Mouse (Mus musculus): ENCODE measurements around the gene Gm42674.

DNA sequence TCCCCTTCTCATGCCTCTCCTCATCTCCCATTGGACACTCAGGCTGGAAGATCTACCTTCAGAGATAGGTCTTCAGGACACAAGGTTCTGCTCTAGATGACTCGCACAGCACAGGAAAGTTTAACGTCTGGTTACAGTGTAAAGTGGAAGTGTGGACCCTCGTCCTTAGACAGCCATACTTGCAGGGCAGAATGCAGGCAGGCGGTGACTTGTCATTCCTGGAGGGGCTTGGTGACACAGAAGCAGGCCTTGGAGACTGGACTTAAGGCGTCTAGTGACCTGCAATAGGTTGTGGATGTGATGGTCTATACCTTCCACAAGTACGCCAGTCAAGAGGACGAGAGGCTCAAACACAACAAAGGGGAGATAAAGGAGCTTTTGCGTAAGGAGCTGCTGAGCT, 11.8 kb upstream of the Gm42674 start, which contains the start of gene S100a2:
- TF ChIP-seq TAL1 (IDR thresholded peaks at IDR 0.05; ENCODE audit: low read length) (no peak), GATA1 (IDR thresholded peaks at IDR 0.05; ENCODE audit: low read length) (no peak)

Data from erythroblast, embryonic 14.5 days (primary cell).